Mouse (Mus musculus): ENCODE results near the gene 4930539E08Rik.

- no peak for TF ChIP-seq EP300 (IDR thresholded peaks at IDR 0.05)
- TF ChIP-seq CTCF (IDR thresholded peaks at IDR 0.05): no peak
These were observed 14.2 kb upstream of the 4930539E08Rik start for GRCm38 (mm10) chr17:28929369-28929768.
